ENCODE assay signal across 9 mouse cellular contexts in genomic region chr12:86879446-86880085, GRCm38 (mm10). TPM values are rescaled to one million over a fixed set of nuclear protein-coding genes. Genes with fewer than 3 reads are reported as not detected.
DNase-seq lines count a peak whose midpoint lies in the region; ATAC-seq and TF ChIP-seq lines count a peak whose summit lies in the region.
"Had no signal": no experiment of that assay in that cellular context is flagged by ENCODE, and none has a peak within 500 bp of the region (broad histone marks: within the 10 kb centered on the region; RNA-seq: fewer than 3 reads in every experiment).

No protein-coding gene starts in this region.

- H3K4me1 ChIP-seq in hindbrain, postnatal 0 days (ENCODE audit: insufficient read depth, low read length), result no peaks in the 10 kb centered on the region; the same call in 1 of the 2 replicates

- H3K4me3 ChIP-seq in hindbrain, postnatal 0 days (ENCODE audit: low read length), result peak overlapping the region; percentile 69; the same call in 1 of the 2 replicates

- H3K27ac ChIP-seq in hindbrain, postnatal 0 days, result peak overlapping the region; percentile 32

- no peak overlapping the region for H3K9ac ChIP-seq in hindbrain, postnatal 0 days (replicated peaks; ENCODE audit: low read length)

- ATAC-seq in hindbrain, postnatal 0 days, result no peak

- WGBS in hindbrain, postnatal 0 days, result 31% methylated on average over 6 of the region's 6 CpGs

- no peaks in the 10 kb centered on the region for H3K36me3 ChIP-seq in hindbrain, postnatal 0 days (ENCODE audit: insufficient read depth, low read length)

- H3K4me2 ChIP-seq in hindbrain, postnatal 0 days (ENCODE audit: low read depth, low read length), result peak overlapping the region; percentile 56

- peak; percentile 97 for DNase-seq in heart, adult 11 months
- DNase-seq in heart, adult 8-10 months (ENCODE audit: low spot score), result no peak
- peak; percentile 71 for DNase-seq in testis, postnatal 14 days (ENCODE audit: low spot score)
- no peak for DNase-seq in testis, postnatal 10 days (ENCODE audit: low spot score)
- no peak for DNase-seq in hindbrain, postnatal 0 days (ENCODE audit: low spot score)
- no peak for DNase-seq in frontal cortex, postnatal 14 days (ENCODE audit: low spot score in 2 of 2)
- DNase-seq in lung, postnatal 4 days, result no peak
- no peak for DNase-seq in spleen, postnatal 36 days (ENCODE audit: low spot score in 2 of 2)
- DNase-seq: lung, postnatal 36 days had no signal

- H3K27me3 ChIP-seq in hindbrain, postnatal 0 days (ENCODE audit: insufficient read depth, low read length), result no peaks in the 10 kb centered on the region

- no peaks in the 10 kb centered on the region for H3K9me3 ChIP-seq in hindbrain, postnatal 0 days (ENCODE audit: low read length)

- no peak for TF ChIP-seq CTCF in hindbrain, postnatal 0 days (IDR thresholded peaks at IDR 0.05; ENCODE audit: low read depth)

RNA-seq across cellular contexts. Expression of gene Irf2bpl, which starts 5.0 kb away (rescaled TPM):
- total RNA-seq in heart, adult 8-10 months (2022), result 10 to 100 TPM; 26.2 to 30.4 (median 27.8) TPM
- 146 and 159 TPM in 2 replicates for total RNA-seq in hindbrain, postnatal 0 days (2014; rRNA removed)
- polyA plus RNA-seq in hindbrain, postnatal 0 days (2015; fragmentation: Nextera tagmentation; extraction: Ambion mirVana), result 59.4 and 66.9 TPM in 2 replicates

Comparison
In these comparisons a context has a peak if more than half of its experiments do, and no peak if none do; other contexts are left out.
1. DNase-seq: peak in heart, adult 11 months (single experiment) and testis, postnatal 14 days (single experiment); none in heart, adult 8-10 months (single experiment), testis, postnatal 10 days (single experiment), hindbrain, postnatal 0 days (single experiment), frontal cortex, postnatal 14 days (0 of 2), lung, postnatal 4 days (0 of 2) and spleen, postnatal 36 days (0 of 2).